Mouse (Mus musculus) CH12.LX (cell line): ENCODE data around the gene Plekha5.

Experiments
- E2F4 ChIP-seq: IDR thresholded peaks from 2 replicates; pipeline ENCODE4 v1.6.1; 2011; ENCODE audit warnings: low read depth, low read length, improper control_type of control experiment; ENCODE audit not compliant: insufficient replicate concordance
- NRF1 ChIP-seq: IDR thresholded peaks from 2 replicates; pipeline ENCODE4 v1.6.1; 2014; ENCODE audit warnings: low read depth, mild to moderate bottlenecking, inconsistent platforms, low read length, improper control_type of control experiment, moderate library complexity

DNA sequence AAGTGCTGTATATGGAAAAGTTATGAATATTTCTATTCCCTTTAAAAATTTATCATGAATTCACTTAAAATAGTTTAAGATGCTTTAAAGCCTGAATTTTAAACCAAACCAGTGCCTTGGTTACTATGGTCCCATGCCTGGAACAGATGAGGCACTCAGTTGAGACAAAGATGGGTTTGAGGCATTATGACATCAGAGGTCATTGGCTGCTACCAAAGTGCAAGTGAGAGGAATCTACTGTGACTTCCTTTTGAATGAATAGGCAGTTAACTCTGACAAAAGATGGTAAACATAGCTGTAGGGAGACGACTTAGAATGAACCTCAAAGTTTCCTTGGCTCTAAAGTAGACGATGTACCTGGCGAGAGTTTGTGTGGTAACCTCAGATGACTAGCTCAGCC is 92.3 kb downstream of the Plekha5 start:
- TF ChIP-seq NRF1 = no peak
- TF ChIP-seq E2F4 = no peak
